Mouse (Mus musculus) heart, postnatal 10 days (tissue): Measurements from ENCODE around the gene Ugt2b35. TPM values are rescaled to one million over a fixed set of nuclear protein-coding genes. Genes with fewer than 3 reads are reported as not detected.
"Not testable (repeated sequence)": the region's sequence is repeated elsewhere in the genome, so short reads cannot be mapped to it uniquely, and the experiment has no call there.

Source experiments
- DNase-seq, 2 experiments: peaks; one replicate each; pipeline ENCODE4 v3.0.0; 2021
- intact Hi-C: fragments of 180-260 bp; cut with DNase I; formaldehyde crosslinking; loops from one replicate; pipeline ENCODE4 v1.15.1; 2025
- total RNA-seq, 2 experiments: library from RNA; stranded (reverse); gene quantifications; 2 replicates each; pipeline ENCODE4 v1.2.3; 2021

Ugt2b35 gene
- total RNA-seq = not detected

DNA sequence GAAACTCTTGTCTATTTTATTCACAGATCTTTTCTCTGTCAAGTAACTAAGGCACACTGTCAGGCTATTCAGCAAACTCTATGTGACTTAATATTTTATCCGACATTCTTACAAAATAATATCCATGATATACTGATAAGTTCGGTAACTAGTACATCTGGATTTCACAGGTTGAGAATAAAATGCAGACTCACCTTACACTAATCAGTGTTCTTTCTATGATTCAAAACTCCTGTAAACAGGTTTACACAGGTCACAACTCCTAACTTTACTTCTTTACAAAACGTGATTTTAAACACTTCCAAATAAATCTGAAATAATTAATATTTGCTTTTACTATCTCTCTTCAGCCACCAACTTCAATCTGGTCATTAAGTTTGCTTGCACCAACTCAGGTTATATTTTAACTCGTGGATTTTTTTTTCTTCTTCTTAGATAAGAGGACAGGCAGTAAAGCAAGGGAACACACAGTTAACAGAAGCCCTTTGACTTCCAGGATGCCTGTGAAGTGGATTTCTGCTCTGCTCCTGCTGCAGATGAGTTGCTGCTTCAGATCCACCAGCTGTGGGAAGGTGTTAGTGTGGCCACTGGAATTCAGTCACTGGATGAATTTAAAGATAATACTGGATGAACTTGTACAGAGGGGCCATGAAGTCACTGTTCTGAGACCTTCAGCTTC is at the start of gene Ugt2b35:
Gene Ugt2b35, plus strand, starts transcription at position 466 of the 679 bp plus-strand sequence.
- intact Hi-C loops = no loop called here
- no peak for DNase-seq

GRCm38 (mm10) chr5:86960504-86960903 is 40.2 kb upstream of the Ugt2b35 start:
- no peak for DNase-seq
- intact Hi-C loops = no loop called here

- DNase-seq = no peak
- intact Hi-C loops = no loop called here
Observed at GRCm38 (mm10) chr5:86961587-86962358, 38.9 kb upstream of the Ugt2b35 start.

- intact Hi-C loops, DNase-seq: not testable (repeated sequence)
Observed at GRCm38 (mm10) chr5:86962849-86963248, 37.8 kb upstream of the Ugt2b35 start.

DNA sequence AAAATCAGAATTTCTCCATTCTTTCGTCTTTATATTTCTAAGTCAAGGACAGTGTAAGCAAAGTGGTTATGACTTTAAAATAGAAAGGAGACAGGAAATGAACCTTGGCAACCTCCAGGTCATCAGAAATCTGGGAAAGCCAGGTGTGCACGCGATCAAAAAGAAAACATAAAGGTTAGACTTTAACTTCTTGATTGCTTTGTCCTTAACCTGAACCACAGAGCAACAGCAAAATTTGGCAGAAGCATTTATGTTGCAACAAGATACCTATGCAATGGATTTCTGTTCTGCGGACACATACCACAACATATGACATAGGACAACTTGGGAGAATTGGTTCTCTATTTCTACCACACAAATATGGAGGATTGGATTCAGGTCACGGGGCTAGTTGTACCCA is 33.4 kb upstream of the Ugt2b35 start:
- intact Hi-C loops, DNase-seq: not testable (repeated sequence)

- no peak for DNase-seq
- intact Hi-C loops = no loop called here
Observed at GRCm38 (mm10) chr5:87004735-87005134, 4.1 kb downstream of the Ugt2b35 start.

- intact Hi-C loops = no loop called here
- no peak for DNase-seq
Observed at GRCm38 (mm10) chr5:87015477-87015876, 14.8 kb downstream of the Ugt2b35 start.

GRCm38 (mm10) chr5:87027359-87027758 is 26.7 kb downstream of the Ugt2b35 start:
- intact Hi-C loops = no loop called here
- DNase-seq = no peak

DNA sequence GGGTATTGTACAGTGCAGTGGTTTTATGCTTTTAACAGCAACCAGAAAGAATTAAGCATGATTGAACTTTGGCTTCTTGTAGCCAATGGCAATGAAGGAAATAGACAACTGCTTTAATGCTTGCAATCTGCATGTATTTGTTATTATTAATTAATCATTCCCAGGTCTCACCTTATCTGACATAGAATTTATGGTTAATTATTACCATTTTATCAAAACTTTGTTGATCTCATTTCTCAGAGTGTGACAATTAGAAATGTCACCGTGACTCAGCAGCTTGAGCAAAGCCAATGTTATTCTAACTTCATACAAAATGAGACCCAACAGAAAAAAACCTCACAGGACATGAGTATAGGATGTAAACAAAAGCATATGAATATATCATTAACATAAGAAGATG is 30.0 kb downstream of the Ugt2b35 start:
- no peak for DNase-seq
- intact Hi-C loops = no loop called here

Other genes with a start within 250 kb of the Ugt2b35 start
- gene Ythdc1, start 196.6 kb upstream of the Ugt2b35 start, total RNA-seq = 10 to 100 TPM; 40.0 to 44.5 TPM
- not detected for gene Ugt2b34, start 93.9 kb upstream of the Ugt2b35 start, total RNA-seq
- gene Ugt2b1, start 74.3 kb upstream of the Ugt2b35 start, total RNA-seq = not detected
- gene Ugt2b36, start 91.7 kb downstream of the Ugt2b35 start, total RNA-seq = not detected
- gene Ugt2b5, start 139.5 kb downstream of the Ugt2b35 start, total RNA-seq = not detected